Mouse (Mus musculus) kidney, adult 2 months (tissue): Measurements from ENCODE around the gene Vmn1r127. TPM values are rescaled to one million over a fixed set of nuclear protein-coding genes. Genes with fewer than 3 reads are reported as not detected.
"Not testable (repeated sequence)": the region's sequence is repeated elsewhere in the genome, so short reads cannot be mapped to it uniquely, and the experiment has no call there.

Experiments used
- DNase-seq: peaks from one replicate; pipeline ENCODE4 v3.0.0; 2021
- H3K27ac ChIP-seq: fragments of 200-500 bp; 2 replicates; pipeline ENCODE4 v1.5.1; 2012; ENCODE audit warnings: low read depth, low read length, control low read depth, inconsistent platforms; ENCODE audit not compliant: insufficient read depth
- H3K27me3 ChIP-seq: fragments of 200-500 bp; replicated peaks from 2 replicates; pipeline ENCODE4 v1.6.1; 2012; ENCODE audit warnings: mild to moderate bottlenecking, moderate library complexity, low read length, inconsistent platforms; ENCODE audit not compliant: control insufficient read depth, insufficient read depth
- H3K36me3 ChIP-seq: fragments of 200-500 bp; 2 replicates; pipeline ENCODE4 v1.6.1; 2012; ENCODE audit warnings: mild to moderate bottlenecking, moderate library complexity, low read length, inconsistent platforms; ENCODE audit not compliant: control insufficient read depth, insufficient read depth
- H3K4me1 ChIP-seq: fragments of 200-500 bp; 2 replicates; pipeline ENCODE4 v1.6.1; 2011; ENCODE audit warnings: low read length; ENCODE audit not compliant: control insufficient read depth, insufficient read depth
- H3K4me3 ChIP-seq: fragments of 200-500 bp; 2 replicates; pipeline ENCODE4 v1.5.1; 2011; ENCODE audit warnings: mild to moderate bottlenecking, low read depth, low read length, control low read depth; ENCODE audit not compliant: insufficient read depth
- WGBS: fragments of 180-500 bp; shearing (Covaris S2); methylation state at CpG from one replicate; pipeline ENCODE4 v1.1.7; 2018; 5-methylcytosine and 5-hydroxymethylcytosine counted together
- polyA plus RNA-seq: library from polyadenylated mRNA; depleted of rRNA; stranded (reverse); fragments of >200 nt; gene quantifications from 2 replicates; pipeline ENCODE4 v1.2.3, GENCODE M21; 2012; rRNA removed

Vmn1r127 gene
- not detected in 2 replicates for polyA plus RNA-seq

DNA sequence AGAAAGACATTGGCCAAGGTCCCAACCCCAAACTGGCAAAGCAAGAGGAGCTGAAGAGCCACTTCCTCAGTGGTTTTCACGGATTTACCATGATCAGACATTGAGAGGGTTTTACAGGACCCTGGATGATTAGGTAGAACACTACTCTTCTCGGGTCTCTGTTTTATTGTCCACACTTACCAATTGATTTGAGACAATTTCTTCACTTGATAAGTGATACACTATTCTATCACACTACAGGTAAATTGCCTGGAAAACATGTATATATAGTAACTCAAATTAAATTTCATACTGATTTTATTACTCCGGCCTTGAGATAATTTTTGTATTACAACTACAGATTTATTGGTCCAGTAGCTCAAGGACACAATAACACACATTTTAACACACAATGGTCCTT, at the start of gene Vmn1r127:
Vmn1r127 (minus strand) TSS at position 101 of the 400 bp plus-strand sequence.
- not testable (repeated sequence) for H3K4me1 ChIP-seq, H3K4me3 ChIP-seq
- no CpG with 5 or more reads among the region's 3 CpGs for WGBS

GRCm38 (mm10) chr7:21361191-21361590, 41.5 kb upstream of the Vmn1r127 start, which contains the start of gene Vmn1r129:
Vmn1r129 (minus strand) TSS chr7:21361291.
- H3K27ac ChIP-seq, H3K27me3 ChIP-seq, H3K36me3 ChIP-seq, DNase-seq, H3K4me3 ChIP-seq, H3K4me1 ChIP-seq: not testable (repeated sequence)
- WGBS = no CpG with 5 or more reads among the region's 1 CpGs

More for the DNA sequence above, at the start of gene Vmn1r127:
- not testable (repeated sequence) for H3K27ac ChIP-seq, H3K36me3 ChIP-seq, DNase-seq, H3K27me3 ChIP-seq

- WGBS = 71% methylated on average over 1 of the region's 1 CpGs
- H3K27me3 ChIP-seq, H3K27ac ChIP-seq, H3K4me1 ChIP-seq, DNase-seq, H3K4me3 ChIP-seq, H3K36me3 ChIP-seq: not testable (repeated sequence)
These were observed 29.4 kb upstream of the Vmn1r127 start, which contains the start of gene Vmn1r128 for GRCm38 (mm10) chr7:21349073-21349472. Vmn1r128 (plus strand) TSS chr7:21349373.

DNA sequence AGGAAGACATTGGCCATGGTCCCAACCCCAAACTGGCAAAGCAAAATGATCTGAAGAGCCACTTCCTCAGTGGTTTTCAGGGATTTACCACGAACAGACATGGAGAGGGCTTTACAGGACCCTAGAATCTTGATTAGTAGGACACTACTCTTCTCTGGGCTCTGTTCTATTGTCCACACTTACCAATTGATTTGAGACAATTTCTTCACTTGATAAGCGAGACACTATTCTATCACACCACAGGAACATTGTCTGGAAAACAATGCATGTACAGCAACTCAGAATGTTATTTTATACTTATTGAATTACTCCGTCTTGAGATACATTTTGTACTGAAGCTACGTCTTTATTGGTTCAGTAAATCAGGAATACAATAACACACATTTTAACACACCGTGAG, 18.3 kb downstream of the Vmn1r127 start, which contains the start of gene Vmn1r126:
Vmn1r126 (minus strand) TSS at position 101 of the 400 bp plus-strand sequence.
- H3K36me3 ChIP-seq, H3K27ac ChIP-seq, H3K4me1 ChIP-seq, H3K4me3 ChIP-seq, H3K27me3 ChIP-seq, DNase-seq: not testable (repeated sequence)
- WGBS = no CpG with 5 or more reads among the region's 5 CpGs

DNA sequence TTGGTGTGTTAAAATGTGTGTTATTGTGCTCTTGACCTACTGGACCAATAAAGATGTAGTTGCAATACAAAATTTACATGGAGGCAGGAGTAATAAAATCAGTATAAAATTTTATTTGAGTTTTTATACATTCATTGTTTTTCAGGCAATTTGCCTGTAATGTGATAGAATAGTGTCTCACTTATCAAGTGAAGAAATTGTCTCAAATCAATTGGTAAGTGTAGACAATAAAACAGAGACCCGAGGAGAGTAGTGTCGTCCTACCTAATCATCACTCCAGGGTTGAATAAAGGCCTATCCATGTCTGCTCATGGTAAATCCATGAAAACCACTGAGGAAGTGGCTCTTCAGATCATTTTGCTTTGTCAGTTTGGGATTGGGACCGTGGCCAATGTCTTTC, 47.8 kb downstream of the Vmn1r127 start, which contains the start of gene Vmn1r125:
Vmn1r125 (plus strand) TSS at position 301 of the 400 bp plus-strand sequence.
- not testable (repeated sequence) for H3K36me3 ChIP-seq, DNase-seq, H3K27me3 ChIP-seq, H3K4me1 ChIP-seq, H3K27ac ChIP-seq, H3K4me3 ChIP-seq
- 55% methylated on average over 3 of the region's 3 CpGs for WGBS

Other genes with a start within 250 kb of the Vmn1r127 start
- gene Vmn1r121, start 221.3 kb downstream of the Vmn1r127 start, polyA plus RNA-seq = not detected in 2 replicates
- not detected in 2 replicates for gene Vmn1r122, start 185.7 kb downstream of the Vmn1r127 start, polyA plus RNA-seq
- not detected in 2 replicates for gene Vmn1r123, start 157.7 kb downstream of the Vmn1r127 start, polyA plus RNA-seq
- not detected in 2 replicates for gene Gm5157, start 129.4 kb downstream of the Vmn1r127 start, polyA plus RNA-seq
- not detected in 2 replicates for gene Vmn1r124, start 59.2 kb downstream of the Vmn1r127 start, polyA plus RNA-seq
- gene Vmn1r125, start 47.7 kb downstream of the Vmn1r127 start, polyA plus RNA-seq = not detected in 2 replicates
- not detected in 2 replicates for gene Vmn1r126, start 18.4 kb downstream of the Vmn1r127 start, polyA plus RNA-seq
- gene Vmn1r128, start 29.5 kb upstream of the Vmn1r127 start, polyA plus RNA-seq = not detected in 2 replicates
- gene Vmn1r129, start 41.4 kb upstream of the Vmn1r127 start, polyA plus RNA-seq = not detected in 2 replicates
- not detected in 2 replicates for gene Gm6882, start 112.9 kb upstream of the Vmn1r127 start, polyA plus RNA-seq
- gene Vmn1r130, start 191.9 kb upstream of the Vmn1r127 start, polyA plus RNA-seq = not detected in 2 replicates
- not detected in 2 replicates for gene Vmn1r131, start 226.2 kb upstream of the Vmn1r127 start, polyA plus RNA-seq